Mouse (Mus musculus): Measurements from ENCODE around the gene Gfra1. TPM values are rescaled to one million over a fixed set of nuclear protein-coding genes. Genes with fewer than 3 reads are reported as not detected.

The Gfra1 gene
- polyA plus RNA-seq (2012; fragmentation: generic; extraction: Trizol): 10 to 100 TPM in 1 of 2 experiments, under 1 TPM in 1; 0.21 to 12.2 TPM

GRCm38 (mm10) chr19:58455496-58456061 is at the start of gene Gfra1:
Gene Gfra1 (minus strand): TSS chr19:58455909.

Other genes with a start within 250 kb of the Gfra1 start
- under 1 TPM in 1 of 2 experiments, not detected in 1; 0.09 TPM for gene Ccdc172, start 56.1 kb upstream of the Gfra1 start, polyA plus RNA-seq (2012; fragmentation: generic; extraction: Trizol)
- not detected for gene Pnlip, start 196.6 kb upstream of the Gfra1 start, polyA plus RNA-seq (2012; fragmentation: generic; extraction: Trizol)